Mouse (Mus musculus) lung, embryonic 14.5 days (tissue): ENCODE measurements around the gene Clnk. TPM values are rescaled to one million over a fixed set of nuclear protein-coding genes. Genes with fewer than 3 reads are reported as not detected.
"Not testable (repeated sequence)": the region's sequence is repeated elsewhere in the genome, so short reads cannot be mapped to it uniquely, and the experiment has no call there.

Experiments used
- ATAC-seq: fragments of 200-750 bp; cut with Nextera tagmentation; 2 replicates; pipeline ENCODE4 v1.8.0; 2017; ENCODE audit warnings: mild to moderate bottlenecking, moderate TSS enrichment, moderate library complexity; ENCODE audit not compliant: insufficient read depth
- DNase-seq: peaks from one replicate; pipeline ENCODE4 v3.0.0-alpha.2; 2015
- H3K27ac ChIP-seq: fragments of 300-500 bp; sonication (generic); 2 replicates; pipeline ENCODE4 v1.5.1; 2014; ENCODE audit warnings: low read depth, mild to moderate bottlenecking, moderate library complexity
- H3K27me3 ChIP-seq: fragments of 300-500 bp; sonication (generic); 2 replicates; pipeline ENCODE4 v1.6.1; 2014; ENCODE audit warnings: low read length, control low read depth; ENCODE audit not compliant: insufficient read depth
- H3K36me3 ChIP-seq: fragments of 300-500 bp; sonication (generic); 2 replicates; pipeline ENCODE4 v1.6.1; 2014; ENCODE audit warnings: control low read depth; ENCODE audit not compliant: insufficient read depth
- H3K4me1 ChIP-seq: fragments of 300-500 bp; sonication (generic); 2 replicates; pipeline ENCODE4 v1.6.1; 2014; ENCODE audit warnings: antibody characterized with exemption, control low read depth; ENCODE audit not compliant: insufficient read depth
- H3K4me2 ChIP-seq: fragments of 300-500 bp; sonication (generic); 2 replicates; pipeline ENCODE4 v1.6.1; 2014; ENCODE audit warnings: mild to moderate bottlenecking
- H3K4me3 ChIP-seq: fragments of 300-500 bp; sonication (generic); 2 replicates; pipeline ENCODE4 v1.5.1; 2014; ENCODE audit warnings: low read depth, low read length
- H3K9ac ChIP-seq: fragments of 300-500 bp; sonication (generic); 2 replicates; pipeline ENCODE4 v1.6.1; 2014
- H3K9me3 ChIP-seq: fragments of 300-500 bp; sonication (generic); 2 replicates; pipeline ENCODE4 v1.6.1; 2016; ENCODE audit warnings: low read depth, low read length, control low read depth
- CTCF ChIP-seq: IDR thresholded peaks from 2 replicates; pipeline ENCODE4 v1.5.1; 2016; ENCODE audit warnings: antibody characterized with exemption, low read depth
- WGBS: fragments of 180-500 bp; shearing (Covaris S2); extraction: QIAGEN DNeasy Blood & Tissue Kit; methylation state at CpG from one replicate; pipeline ENCODE4 v1.1.7; 2014; 5-methylcytosine and 5-hydroxymethylcytosine counted together
- polyA plus RNA-seq: library from polyadenylated mRNA; unstranded; fragments of >200 nt; fragmentation: Nextera tagmentation; extraction: Ambion mirVana; gene quantifications from 2 replicates; pipeline ENCODE4 v1.2.1, GENCODE M21; 2014

Gene Clnk
- 0.11 TPM in 1 of 2 replicates, not detected in the other for polyA plus RNA-seq

DNA sequence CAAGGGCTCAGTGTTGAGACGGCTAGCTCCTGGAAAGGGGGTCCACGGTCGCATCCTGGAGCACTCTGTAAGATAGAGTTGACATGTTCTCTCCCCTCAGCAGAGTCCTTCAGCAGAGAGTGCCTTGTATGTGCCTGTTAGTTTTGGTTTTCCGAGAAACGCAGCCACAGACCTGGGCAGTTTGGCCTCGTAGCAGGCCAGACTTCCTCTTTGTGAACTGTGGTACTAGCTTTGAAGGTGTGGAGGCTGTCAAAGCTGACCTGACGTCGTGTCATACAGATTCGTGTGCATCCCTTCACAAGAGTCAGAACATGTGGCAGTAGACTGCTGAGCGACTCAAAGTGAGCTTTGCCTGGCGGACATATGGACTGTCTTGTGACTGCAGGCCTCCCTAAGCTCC is at the start of gene Clnk:
Clnk (minus strand) TSS at position 191 of the 400 bp plus-strand sequence.
- no peak within 1 kb of the TSS for H3K4me3 ChIP-seq
- no peak within 1 kb of the TSS for H3K4me2 ChIP-seq
- TF ChIP-seq CTCF = no peak
- WGBS = 75% methylated on average over 11 of the region's 11 CpGs
- H3K27ac ChIP-seq = no peak within 1 kb of the TSS
- ATAC-seq (no peak), DNase-seq (no peak)
- H3K4me1 ChIP-seq = peaks cover 3% of the 10 kb centered on the region; the same call in 1 of the 2 replicates
- no peaks in the 10 kb centered on the region for H3K27me3 ChIP-seq
- no peak within 1 kb of the TSS for H3K9ac ChIP-seq
- no peaks in the 10 kb centered on the region for H3K9me3 ChIP-seq
- H3K36me3 ChIP-seq = no peaks in the 10 kb centered on the region

DNA sequence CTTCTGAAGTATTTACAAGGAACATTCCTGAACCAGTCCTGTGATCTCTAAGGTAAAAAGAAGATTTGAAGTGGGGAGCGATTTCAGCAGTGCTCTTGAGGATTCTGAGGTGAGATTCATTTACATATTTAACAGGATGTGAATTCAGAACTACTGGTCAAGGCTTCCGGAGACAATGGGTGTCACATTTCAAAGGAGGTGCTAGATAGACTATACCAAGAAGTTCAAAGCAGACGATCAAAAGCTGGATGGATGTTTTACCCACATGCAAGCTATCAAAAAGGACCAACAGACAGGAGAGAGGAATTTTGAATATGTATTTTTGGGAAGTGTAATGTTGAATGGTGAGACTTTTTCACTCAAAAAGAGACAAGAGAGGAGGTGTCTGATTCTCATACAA is 28.7 kb upstream of the Clnk start:
- Histone ChIP-seq H3K4me1 (no peaks in the 10 kb centered on the region), H3K4me2 (no peak overlapping the region), H3K9me3 (no peaks in the 10 kb centered on the region), H3K9ac (no peak overlapping the region), H3K36me3 (no peaks in the 10 kb centered on the region), H3K4me3 (no peak overlapping the region), H3K27me3 (no peaks in the 10 kb centered on the region), H3K27ac (no peak overlapping the region)
- WGBS = 30% methylated on average over 3 of the region's 3 CpGs
- TF ChIP-seq CTCF = no peak
- DNase-seq (no peak), ATAC-seq (no peak)

DNA sequence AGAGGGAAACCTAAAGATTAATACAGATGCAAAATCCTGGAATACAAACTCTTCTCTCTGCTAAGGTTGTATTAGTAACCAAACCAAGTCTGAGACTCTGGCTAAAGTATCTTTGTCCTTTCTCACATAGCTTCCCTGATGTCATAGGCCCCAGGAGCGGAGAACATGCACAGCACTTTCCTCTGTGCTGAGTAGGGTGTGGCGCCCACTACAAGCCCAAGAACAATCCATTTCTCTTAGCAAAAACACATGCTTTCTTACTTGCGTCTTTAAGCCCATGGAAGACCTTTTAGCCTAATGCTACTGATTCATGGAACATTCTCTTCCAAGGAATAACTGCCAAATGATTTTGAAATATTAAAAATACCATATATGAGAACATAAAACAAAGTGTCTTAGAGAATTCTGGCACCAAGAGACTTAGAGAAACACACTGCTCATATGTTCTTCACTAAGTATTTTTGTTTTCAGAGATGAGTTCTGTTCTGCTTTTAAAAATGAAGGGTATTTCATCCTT is 28.0 kb upstream of the Clnk start:
- ATAC-seq = no peak

DNA sequence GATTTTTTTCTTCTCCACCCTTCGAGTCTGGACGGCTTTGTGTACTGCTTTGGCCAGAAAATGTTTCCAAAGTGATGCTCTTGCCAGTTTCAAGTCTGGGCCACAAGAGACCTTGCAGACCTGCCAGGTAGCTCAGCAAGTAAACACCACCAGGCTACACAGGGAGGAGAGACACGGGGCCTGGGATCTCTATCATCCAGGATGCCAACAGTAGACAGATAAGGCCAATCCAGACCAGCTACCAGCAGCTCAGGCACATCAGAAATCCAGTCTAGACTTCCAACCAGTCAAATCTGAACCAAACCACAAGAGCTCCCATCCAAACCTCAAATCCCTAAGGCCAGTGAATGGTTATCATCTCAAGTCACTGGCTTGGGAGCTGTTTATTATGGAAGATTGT is 26.3 kb upstream of the Clnk start:
- no peak overlapping the region for H3K27ac ChIP-seq
- TF ChIP-seq CTCF = no peak
- H3K9ac ChIP-seq = no peak overlapping the region
- no peaks in the 10 kb centered on the region for H3K27me3 ChIP-seq
- ATAC-seq (no peak), DNase-seq (no peak)
- H3K4me1 ChIP-seq = peaks cover 3% of the 10 kb centered on the region; the same call in 1 of the 2 replicates
- no peak overlapping the region for H3K4me3 ChIP-seq
- no peaks in the 10 kb centered on the region for H3K36me3 ChIP-seq
- 72% methylated on average over 3 of the region's 3 CpGs for WGBS
- H3K4me2 ChIP-seq = no peak overlapping the region
- H3K9me3 ChIP-seq = no peaks in the 10 kb centered on the region

More for the DNA sequence above, 28.0 kb upstream of the Clnk start:
- Histone ChIP-seq H3K9ac (no peak overlapping the region), H3K27ac (no peak overlapping the region), H3K9me3 (no peaks in the 10 kb centered on the region), H3K27me3 (no peaks in the 10 kb centered on the region), H3K36me3 (no peaks in the 10 kb centered on the region), H3K4me2 (no peak overlapping the region), H3K4me3 (no peak overlapping the region), H3K4me1 (no peaks in the 10 kb centered on the region)
- WGBS = 85% methylated on average over 3 of the region's 3 CpGs
- DNase-seq = no peak
- TF ChIP-seq CTCF = no peak

DNA sequence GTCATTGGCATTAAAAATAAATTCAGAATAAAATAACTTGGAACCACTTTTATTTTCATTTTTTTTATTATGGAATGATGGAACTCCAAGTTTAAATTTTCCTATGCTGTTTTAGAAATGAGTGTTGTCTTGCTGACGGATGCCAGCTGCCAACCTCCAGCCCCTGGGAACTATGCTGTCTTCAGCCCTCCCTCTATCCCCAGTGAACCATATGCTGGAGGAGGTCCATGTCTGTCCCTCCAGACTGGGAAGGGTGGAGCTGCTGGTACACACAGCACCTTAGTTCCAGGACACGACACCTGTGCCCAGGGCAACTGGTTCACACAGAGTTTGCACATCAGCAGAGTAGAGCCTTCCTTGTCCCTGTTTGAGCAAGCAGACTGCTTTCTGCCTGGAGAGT is 22.4 kb upstream of the Clnk start:
- no peak for TF ChIP-seq CTCF
- WGBS = 50% methylated on average over 2 of the region's 2 CpGs
- ATAC-seq = peak; percentile 82; the same call in 1 of the 2 replicates

DNA sequence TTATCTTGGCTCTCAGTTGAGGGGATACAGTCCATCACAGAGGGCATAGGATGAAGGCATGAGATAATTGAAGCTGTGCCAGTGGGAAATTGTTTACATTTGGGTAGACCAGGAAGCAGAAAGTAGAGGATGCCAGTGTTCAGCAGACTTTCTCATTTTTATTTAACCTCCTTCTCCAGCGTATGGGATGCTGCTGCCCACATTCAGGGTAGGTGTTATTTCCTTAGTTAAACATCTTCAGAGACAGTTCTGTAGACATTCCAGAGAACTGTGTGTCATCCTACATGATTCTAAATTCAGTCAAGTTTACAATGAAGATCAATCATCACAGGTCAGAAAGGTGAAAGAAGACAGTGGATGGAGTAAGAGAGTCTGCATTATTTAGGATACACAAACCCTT is 12.0 kb upstream of the Clnk start:
- Histone ChIP-seq H3K9me3 (no peaks in the 10 kb centered on the region), H3K4me1 (no peaks in the 10 kb centered on the region), H3K27ac (no peak overlapping the region), H3K4me2 (no peak overlapping the region), H3K4me3 (no peak overlapping the region), H3K27me3 (no peaks in the 10 kb centered on the region), H3K9ac (no peak overlapping the region), H3K36me3 (no peaks in the 10 kb centered on the region)
- no peak for TF ChIP-seq CTCF
- ATAC-seq (no peak), DNase-seq (no peak)
- WGBS = 84% methylated on average over 1 of the region's 1 CpGs

More for the DNA sequence above, 22.4 kb upstream of the Clnk start:
- peaks cover 3% of the 10 kb centered on the region; the same call in 1 of the 2 replicates for H3K4me1 ChIP-seq
- H3K27me3 ChIP-seq = no peaks in the 10 kb centered on the region
- H3K4me3 ChIP-seq = no peak overlapping the region
- H3K36me3 ChIP-seq = no peaks in the 10 kb centered on the region
- no peak overlapping the region for H3K27ac ChIP-seq
- peak; percentile 55 for DNase-seq
- no peaks in the 10 kb centered on the region for H3K9me3 ChIP-seq
- H3K4me2 ChIP-seq = no peak overlapping the region
- no peak overlapping the region for H3K9ac ChIP-seq

DNA sequence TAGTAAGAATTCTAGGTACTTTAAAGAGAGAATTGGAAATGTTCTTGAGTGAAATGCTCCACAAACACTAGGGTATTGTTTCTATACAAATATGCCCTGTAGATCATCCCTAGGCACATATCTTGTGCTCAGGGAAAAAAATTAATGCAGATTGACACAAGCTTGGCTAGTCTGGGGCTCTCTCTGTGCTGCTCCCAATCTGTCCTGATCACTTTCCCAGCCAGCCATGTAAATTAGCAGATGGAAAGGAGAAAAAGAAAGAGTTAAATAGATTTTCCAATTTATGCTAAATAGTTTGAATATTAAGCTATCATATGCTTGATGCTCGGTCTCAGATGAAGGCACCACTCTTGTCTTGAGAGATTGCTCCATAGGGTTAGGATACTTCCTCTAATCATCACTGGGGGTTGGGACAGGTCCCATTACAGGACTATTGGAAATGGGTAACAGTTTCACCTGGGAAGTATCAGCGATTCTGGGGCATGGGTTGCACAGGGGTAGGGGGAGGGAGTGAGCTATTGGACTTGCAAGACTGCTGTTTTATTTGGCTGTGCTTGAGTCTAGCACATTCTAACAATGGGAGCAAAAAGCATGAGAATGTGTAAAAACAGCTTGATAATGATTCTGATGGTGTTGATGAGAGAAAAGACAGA is 10.1 kb upstream of the Clnk start:
- WGBS = 74% methylated on average over 2 of the region's 2 CpGs
- no peaks in the 10 kb centered on the region for H3K27me3 ChIP-seq
- no peaks in the 10 kb centered on the region for H3K36me3 ChIP-seq
- H3K4me2 ChIP-seq = no peak overlapping the region
- no peak overlapping the region for H3K4me3 ChIP-seq
- H3K4me1 ChIP-seq = no peaks in the 10 kb centered on the region
- H3K27ac ChIP-seq = no peak overlapping the region
- H3K9me3 ChIP-seq = no peaks in the 10 kb centered on the region
- no peak overlapping the region for H3K9ac ChIP-seq
- ATAC-seq (no peak), DNase-seq (no peak)
- TF ChIP-seq CTCF = no peak

DNA sequence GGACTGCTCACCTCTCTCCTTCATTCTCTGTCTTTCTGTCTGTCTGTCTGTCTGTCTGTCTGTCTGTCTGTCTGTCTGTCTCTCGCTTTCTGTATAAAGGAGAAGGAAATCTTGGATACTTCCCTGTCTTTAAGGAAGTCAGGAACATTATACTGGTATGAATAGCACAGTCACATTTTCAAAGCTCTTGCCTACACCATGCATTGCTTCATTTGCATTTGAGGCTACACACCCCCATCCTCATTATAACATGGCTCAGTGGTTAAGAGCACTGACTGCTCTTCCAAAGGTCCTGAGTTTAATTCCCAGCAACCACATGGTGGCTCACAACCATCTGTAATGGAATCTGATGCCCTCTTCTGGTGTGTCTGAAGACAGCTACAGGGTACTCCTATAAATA is 6.0 kb upstream of the Clnk start:
- WGBS = 95% methylated on average over 1 of the region's 1 CpGs
- H3K36me3 ChIP-seq, DNase-seq, H3K4me3 ChIP-seq, H3K4me2 ChIP-seq, H3K9me3 ChIP-seq, H3K4me1 ChIP-seq, H3K9ac ChIP-seq, H3K27ac ChIP-seq, H3K27me3 ChIP-seq, ATAC-seq: not testable (repeated sequence)
